Mouse (Mus musculus) bone marrow macrophage, adult 2 months (primary cell): ENCODE measurements around the gene Trappc12. TPM values are rescaled to one million over a fixed set of nuclear protein-coding genes. Genes with fewer than 3 reads are reported as not detected.

Experiments
- H3K27ac ChIP-seq: 2 replicates; pipeline ENCODE4 v1.5.1; 2012; ENCODE audit warnings: low read depth, low read length; ENCODE audit not compliant: insufficient read depth
- H3K4me1 ChIP-seq: 2 replicates; pipeline ENCODE4 v1.6.1; 2012; ENCODE audit warnings: low read length; ENCODE audit not compliant: control insufficient read depth, insufficient read depth
- H3K4me3 ChIP-seq: 2 replicates; pipeline ENCODE4 v1.5.1; 2012; ENCODE audit warnings: mild to moderate bottlenecking, low read length, moderate library complexity; ENCODE audit not compliant: insufficient read depth
- CTCF ChIP-seq: IDR thresholded peaks from 2 replicates; pipeline ENCODE4 v1.5.1; 2012; ENCODE audit warnings: low read depth, mild to moderate bottlenecking, low read length, moderate library complexity
- POLR2A ChIP-seq: IDR thresholded peaks from 2 replicates; pipeline ENCODE4 v1.6.1; 2012; ENCODE audit warnings: mild to moderate bottlenecking, low read depth, low read length, borderline replicate concordance
- polyA plus RNA-seq: library from polyadenylated mRNA; stranded (reverse); fragments of >200 nt; gene quantifications from 2 replicates; pipeline ENCODE4 v1.2.4, GENCODE M21; 2012; ENCODE audit not compliant: missing spikeins, insufficient read depth, insufficient read length

The Trappc12 gene
- polyA plus RNA-seq, 1 experiment, result 24.1 TPM

GRCm38 (mm10) chr12:28782637-28783036 lies 32.4 kb upstream of the Trappc12 start:
- H3K27ac ChIP-seq, result no peak overlapping the region
- H3K4me3 ChIP-seq, result no peak overlapping the region
- no peak for TF ChIP-seq POLR2A
- TF ChIP-seq CTCF, result no peak
- no peaks in the 10 kb centered on the region for H3K4me1 ChIP-seq

GRCm38 (mm10) chr12:28780180-28780579 lies 29.9 kb upstream of the Trappc12 start:
- Histone ChIP-seq H3K4me1 (no peaks in the 10 kb centered on the region), H3K4me3 (no peak overlapping the region), H3K27ac (no peak overlapping the region)
- TF ChIP-seq CTCF (no peak), POLR2A (no peak)

GRCm38 (mm10) chr12:28775627-28776026 lies 25.4 kb upstream of the Trappc12 start:
- H3K4me3 ChIP-seq, result no peak overlapping the region
- TF ChIP-seq CTCF (no peak), POLR2A (no peak)
- H3K27ac ChIP-seq, result no peak overlapping the region
- no peaks in the 10 kb centered on the region for H3K4me1 ChIP-seq

- no peak overlapping the region for H3K4me3 ChIP-seq
- H3K4me1 ChIP-seq, result no peaks in the 10 kb centered on the region
- TF ChIP-seq CTCF (no peak), POLR2A (no peak)
- no peak overlapping the region for H3K27ac ChIP-seq
Measured at GRCm38 (mm10) chr12:28775120-28775519, 24.8 kb upstream of the Trappc12 start.

GRCm38 (mm10) chr12:28773815-28774214 lies 23.5 kb upstream of the Trappc12 start:
- Histone ChIP-seq H3K4me3 (no peak overlapping the region), H3K4me1 (no peaks in the 10 kb centered on the region), H3K27ac (no peak overlapping the region)
- no peak for TF ChIP-seq POLR2A
- TF ChIP-seq CTCF, result no peak

- Histone ChIP-seq H3K4me1 (no peaks in the 10 kb centered on the region), H3K4me3 (no peak overlapping the region), H3K27ac (no peak overlapping the region)
- no peak for TF ChIP-seq CTCF
- TF ChIP-seq POLR2A, result no peak
Measured at GRCm38 (mm10) chr12:28769953-28770352, 19.7 kb upstream of the Trappc12 start.

- TF ChIP-seq POLR2A (no peak), CTCF (no peak)
- Histone ChIP-seq H3K4me3 (no peak overlapping the region), H3K27ac (no peak overlapping the region), H3K4me1 (peaks cover 2% of the 10 kb centered on the region)
Measured at GRCm38 (mm10) chr12:28756019-28756418, 5.7 kb upstream of the Trappc12 start.

- TF ChIP-seq POLR2A (no peak; the same call in 1 of the 2 replicates), CTCF (no peak)
- Histone ChIP-seq H3K27ac (peak within 1 kb of the TSS; percentile 35), H3K4me3 (peak within 1 kb of the TSS; percentile 78), H3K4me1 (peaks cover 13% of the 10 kb centered on the region)
Measured at GRCm38 (mm10) chr12:28751508-28752263, 1.4 kb upstream of the Trappc12 start, which contains the start of gene Eipr1. Eipr1 (plus strand) TSS chr12:28751803.

GRCm38 (mm10) chr12:28750876-28751275 lies 604 bp upstream of the Trappc12 start:
- no peak for TF ChIP-seq POLR2A
- Histone ChIP-seq H3K4me3 (peak overlapping the region; percentile 52), H3K4me1 (peaks cover 13% of the 10 kb centered on the region), H3K27ac (0 out of 2 replicates have a peak overlapping the region, but pooled peaks have one; percentile 35)

GRCm38 (mm10) chr12:28743328-28743727 lies 6.9 kb downstream of the Trappc12 start:
- TF ChIP-seq CTCF (no peak), POLR2A (no peak)
- Histone ChIP-seq H3K4me3 (no peak overlapping the region), H3K27ac (no peak overlapping the region), H3K4me1 (peaks cover 5% of the 10 kb centered on the region)

- TF ChIP-seq CTCF (no peak), POLR2A (no peak)
- no peak overlapping the region for H3K4me3 ChIP-seq
- no peak overlapping the region for H3K27ac ChIP-seq
- H3K4me1 ChIP-seq, result peaks cover 17% of the 10 kb centered on the region
Measured at GRCm38 (mm10) chr12:28735293-28735692, 15.0 kb downstream of the Trappc12 start.
